Mouse (Mus musculus) gastrocnemius, postnatal 25 days (tissue): ENCODE measurements around the gene Cps1. TPM values are rescaled to one million over a fixed set of nuclear protein-coding genes. Genes with fewer than 3 reads are reported as not detected.

Source experiments
- DNase-seq: peaks from one replicate; pipeline ENCODE4 v3.0.0; 2022
- long read RNA-seq, 2 experiments: library from polyadenylated mRNA; stranded (forward); transcript quantifications; one replicate each; pipeline ENCODE4 v2.0.0; 2021
- total RNA-seq, 2 experiments: library from RNA; stranded (reverse); gene quantifications; 1 replicate in 1 of 2; 2 replicates in 1 of 2; pipeline ENCODE4 v1.2.3; 2021

Gene Cps1
- not detected for total RNA-seq
- long read RNA-seq, experiment 1 = 0 reads
- long read RNA-seq, experiment 2 = 0 reads

- no peak for DNase-seq
Measured at GRCm38 (mm10) chr1:67122797-67123196, at the start of gene Cps1. TSS of gene Cps1 (plus strand) at chr1:67123026.

GRCm38 (mm10) chr1:67077739-67078138, 45.1 kb upstream of the Cps1 start:
- no peak for DNase-seq

GRCm38 (mm10) chr1:67078666-67079065, 44.2 kb upstream of the Cps1 start:
- no peak for DNase-seq

- DNase-seq = no peak
Measured at GRCm38 (mm10) chr1:67079146-67079545, 43.7 kb upstream of the Cps1 start.

GRCm38 (mm10) chr1:67092473-67092872, 30.4 kb upstream of the Cps1 start:
- DNase-seq = no peak

- DNase-seq = no peak
Measured at GRCm38 (mm10) chr1:67099215-67099614, 23.6 kb upstream of the Cps1 start.

GRCm38 (mm10) chr1:67103476-67104248, 19.2 kb upstream of the Cps1 start:
- no peak for DNase-seq

- DNase-seq = no peak
Measured at GRCm38 (mm10) chr1:67111621-67112298, 11.1 kb upstream of the Cps1 start.

- DNase-seq = no peak
Measured at GRCm38 (mm10) chr1:67113343-67114030, 9.3 kb upstream of the Cps1 start.

- DNase-seq = no peak
Measured at GRCm38 (mm10) chr1:67116571-67116970, 6.3 kb upstream of the Cps1 start.

- no peak for DNase-seq
Measured at GRCm38 (mm10) chr1:67117778-67118177, 5.0 kb upstream of the Cps1 start.

- DNase-seq = no peak
Measured at GRCm38 (mm10) chr1:67125433-67125832, 2.6 kb downstream of the Cps1 start.

GRCm38 (mm10) chr1:67143939-67144338, 21.1 kb downstream of the Cps1 start:
- no peak for DNase-seq

- no peak for DNase-seq
Measured at GRCm38 (mm10) chr1:67151246-67151645, 28.4 kb downstream of the Cps1 start.

GRCm38 (mm10) chr1:67167283-67167682, 44.5 kb downstream of the Cps1 start:
- DNase-seq = no peak

- no peak for DNase-seq
Measured at GRCm38 (mm10) chr1:67181165-67181564, 58.3 kb downstream of the Cps1 start.

GRCm38 (mm10) chr1:67182201-67182600, 59.4 kb downstream of the Cps1 start:
- DNase-seq = no peak

GRCm38 (mm10) chr1:67183532-67183931, 60.7 kb downstream of the Cps1 start:
- DNase-seq = no peak

- DNase-seq = no peak
Measured at GRCm38 (mm10) chr1:67184134-67184533, 61.3 kb downstream of the Cps1 start.

- no peak for DNase-seq
Measured at GRCm38 (mm10) chr1:67197335-67197734, 74.5 kb downstream of the Cps1 start.

- no peak for DNase-seq
Measured at GRCm38 (mm10) chr1:67218339-67218944, 95.6 kb downstream of the Cps1 start.

GRCm38 (mm10) chr1:67223666-67224065, 100.8 kb downstream of the Cps1 start:
- no peak for DNase-seq

- DNase-seq = no peak
Measured at GRCm38 (mm10) chr1:67234861-67235260, 112.0 kb downstream of the Cps1 start.
